Mouse (Mus musculus) forelimb bud, embryonic 11.5 days (tissue): ENCODE measurements around the gene Gusb.

Source experiments
- DNase-seq: peaks from one replicate; pipeline ENCODE4 v3.0.0-alpha.2; 2012; ENCODE audit warnings: low read depth, low spot score

Gene Gusb

DNA sequence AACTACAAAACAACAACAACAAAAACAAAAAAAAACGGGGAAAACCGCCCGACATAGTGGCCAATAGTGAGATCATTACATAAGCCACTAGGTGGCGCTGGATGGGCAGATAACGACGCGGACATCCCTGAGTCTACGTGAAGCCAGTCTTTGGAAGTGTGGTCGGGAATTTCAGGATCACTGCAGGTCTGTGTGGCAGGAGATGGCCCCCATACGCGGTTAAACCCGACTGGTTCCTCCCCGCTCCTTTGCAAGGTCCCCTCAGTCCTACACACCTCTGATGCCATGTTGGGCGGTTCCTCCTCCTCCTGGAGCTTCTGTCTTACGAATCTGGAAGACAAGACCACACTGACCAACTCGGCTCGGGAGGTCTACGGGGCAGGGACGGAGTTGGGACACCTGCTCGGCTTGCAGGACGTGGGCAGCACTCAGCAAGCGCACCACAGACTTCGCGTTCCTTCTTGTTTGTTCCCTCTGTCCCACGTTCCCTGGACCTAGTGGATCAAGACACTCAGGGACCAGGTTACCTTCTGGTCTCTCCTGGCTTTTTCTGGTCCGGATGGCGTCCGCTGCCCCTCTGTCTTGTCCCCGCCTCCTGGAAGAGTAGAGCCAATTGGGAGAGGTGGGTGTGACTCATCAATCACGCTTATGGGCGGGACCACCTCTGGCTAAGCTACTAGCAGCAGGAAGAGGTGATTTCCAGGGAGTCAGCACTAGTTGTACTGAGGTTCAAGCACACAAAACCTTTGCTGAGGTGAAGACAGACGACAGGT is 21.1 kb upstream of the Gusb start:
- DNase-seq = peak; percentile 83

DNA sequence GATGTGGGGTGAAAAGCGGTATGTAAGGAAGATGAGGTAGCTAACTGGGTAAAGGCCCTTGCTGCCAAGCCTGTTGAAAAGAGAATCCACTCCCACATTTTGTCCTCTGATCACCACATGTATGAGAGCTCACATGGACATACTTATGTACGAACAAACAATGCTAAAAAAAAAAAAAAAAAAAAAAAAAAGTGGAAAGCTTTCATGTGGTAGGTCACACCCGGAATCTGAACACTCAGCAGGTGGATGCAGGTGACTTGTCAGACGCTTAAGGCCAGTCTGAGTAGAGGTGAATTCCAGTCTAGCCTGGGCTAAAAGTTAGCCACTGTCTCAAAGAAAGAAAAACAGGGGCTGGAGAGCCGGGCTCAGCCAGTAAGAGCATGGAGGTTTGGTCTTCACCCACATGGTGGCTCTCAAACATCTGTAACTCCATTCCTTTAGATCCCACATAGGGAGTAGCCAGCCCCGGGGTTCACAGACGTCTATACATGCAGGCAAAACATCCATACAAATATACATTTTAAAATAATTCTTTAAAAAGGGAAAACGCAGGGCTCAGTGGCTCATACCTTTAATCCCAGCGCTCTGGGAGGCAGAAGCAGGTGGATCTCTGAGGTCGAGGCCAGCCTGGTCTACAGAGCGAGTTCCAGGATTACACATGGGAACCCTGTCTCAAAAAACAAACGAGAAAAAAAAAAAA is 20.4 kb upstream of the Gusb start:
- no peak for DNase-seq

DNA sequence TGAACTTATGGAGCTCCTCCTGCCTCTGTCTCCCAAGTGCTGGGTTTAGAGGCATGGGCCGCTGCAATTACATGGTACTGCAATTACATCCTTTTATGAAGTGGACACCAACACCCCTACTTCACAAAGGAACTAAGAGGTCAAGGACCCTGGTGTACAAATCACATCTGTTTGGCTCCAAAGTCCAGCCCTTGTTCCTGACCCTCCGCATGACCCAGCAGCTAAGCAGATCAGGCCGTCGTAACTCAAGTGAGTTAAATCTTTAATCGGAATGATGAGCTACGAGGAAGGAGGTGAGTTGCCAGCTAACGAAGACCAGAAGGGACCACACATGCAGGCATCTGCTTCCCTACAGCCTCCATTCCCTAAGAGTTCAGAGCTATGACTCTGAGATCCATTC is 19.5 kb upstream of the Gusb start:
- DNase-seq = no peak

DNA sequence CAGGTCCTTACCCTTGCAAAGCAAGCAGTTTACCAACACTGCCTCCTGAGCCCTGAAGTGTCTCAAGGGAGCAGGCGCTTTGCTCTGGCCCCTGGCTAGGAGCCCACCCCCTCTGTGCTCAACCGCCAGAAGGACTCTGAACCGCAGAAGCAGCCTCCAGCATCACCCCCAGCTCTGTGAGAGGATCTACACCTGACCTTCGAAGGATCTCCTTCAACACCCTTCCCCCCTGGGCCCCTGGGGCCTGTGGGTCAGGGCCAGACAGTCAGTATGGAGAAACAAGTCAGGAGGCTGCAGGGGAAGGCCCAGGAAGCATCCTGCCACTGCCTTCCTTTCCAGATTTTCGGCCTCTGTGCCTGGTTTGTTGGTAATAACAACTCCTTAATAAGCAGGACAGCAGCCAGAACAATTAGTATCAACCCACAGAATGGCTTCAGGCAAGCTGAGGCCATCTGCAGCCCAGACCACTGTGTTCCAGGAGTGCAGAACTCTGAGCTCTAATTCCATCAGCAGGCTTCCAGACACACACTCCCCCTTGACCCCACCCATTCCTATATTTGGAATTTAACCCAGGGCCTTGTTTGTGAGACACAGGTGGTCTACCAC is 18.6 kb upstream of the Gusb start:
- peak; percentile 48 for DNase-seq

DNA sequence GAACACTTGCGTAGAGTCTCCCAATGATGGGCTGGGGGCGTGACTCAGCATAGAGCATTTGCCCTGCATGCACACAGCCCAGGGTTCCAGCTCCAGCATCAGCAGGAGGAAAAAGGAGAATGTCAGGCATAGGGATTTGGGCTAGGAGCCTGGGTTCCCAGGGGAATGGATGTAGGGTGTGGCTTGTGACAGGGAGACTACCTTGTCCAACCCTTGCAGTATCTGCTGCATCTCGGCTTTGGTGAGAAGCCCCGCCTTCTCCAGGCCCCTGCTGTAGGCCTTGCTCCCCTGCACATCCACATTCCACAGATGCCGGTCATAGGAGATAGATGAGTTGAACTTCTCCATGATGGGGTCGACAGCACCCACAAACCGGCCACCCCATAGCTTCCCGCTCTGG is 16.6 kb upstream of the Gusb start:
- DNase-seq = no peak

DNA sequence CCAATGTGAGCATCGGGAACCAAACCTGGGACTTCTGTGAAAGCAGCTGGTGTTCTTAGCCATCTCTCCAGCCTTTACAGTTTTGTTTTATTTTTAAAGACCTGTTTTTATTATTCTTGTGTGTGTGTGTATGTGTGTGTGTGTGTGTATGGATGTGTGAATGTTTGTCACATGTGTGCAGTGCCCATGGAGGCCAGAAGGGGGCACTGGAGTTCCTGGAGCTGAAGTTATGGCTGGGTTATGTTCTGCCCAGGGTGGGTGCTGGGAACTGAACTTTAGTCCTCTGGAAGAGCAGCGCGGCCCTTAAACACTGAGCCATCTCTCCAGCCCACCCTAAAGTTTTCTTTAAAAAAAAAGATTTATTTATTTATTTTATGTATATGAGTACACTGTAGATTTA is 12.3 kb upstream of the Gusb start:
- DNase-seq = no peak

DNA sequence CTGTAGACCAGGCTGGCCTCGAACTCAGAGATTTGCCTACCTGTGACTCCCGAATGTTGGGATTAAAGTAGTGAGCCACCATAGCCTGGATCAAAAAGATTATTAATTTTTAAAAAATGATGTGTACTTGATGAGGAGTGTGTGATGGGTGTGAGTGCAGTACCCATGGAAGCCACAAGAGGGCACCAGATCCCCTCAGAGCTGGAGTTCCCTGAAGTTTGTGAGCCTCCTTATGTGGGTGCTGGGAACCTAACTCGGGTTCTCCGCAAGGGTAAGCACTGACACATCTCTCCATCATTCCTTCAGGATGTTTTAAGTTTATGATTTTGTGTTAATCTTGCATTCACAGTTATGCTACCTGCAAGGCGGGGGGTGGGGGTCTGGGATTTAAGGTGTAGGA is 8.1 kb upstream of the Gusb start:
- DNase-seq = no peak

DNA sequence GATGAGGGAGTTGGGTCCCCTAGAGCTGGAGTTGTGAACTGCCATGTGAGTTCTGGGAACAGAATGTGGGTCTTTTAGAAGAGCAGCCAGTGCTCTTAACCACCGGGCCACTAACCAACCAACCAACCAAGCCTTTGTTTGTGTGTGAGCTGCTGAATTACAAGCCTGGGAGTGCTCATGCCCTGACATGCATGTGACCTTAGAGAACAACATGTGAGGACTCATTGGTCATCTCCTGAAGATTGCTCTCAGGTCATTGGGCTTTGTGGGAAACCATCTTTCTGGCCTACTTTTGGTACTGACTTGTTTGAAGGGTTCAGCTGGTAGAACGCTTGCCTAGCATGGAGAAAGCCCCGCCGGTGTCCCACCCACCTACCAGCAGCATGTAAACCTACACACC is 6.9 kb upstream of the Gusb start:
- no peak for DNase-seq

DNA sequence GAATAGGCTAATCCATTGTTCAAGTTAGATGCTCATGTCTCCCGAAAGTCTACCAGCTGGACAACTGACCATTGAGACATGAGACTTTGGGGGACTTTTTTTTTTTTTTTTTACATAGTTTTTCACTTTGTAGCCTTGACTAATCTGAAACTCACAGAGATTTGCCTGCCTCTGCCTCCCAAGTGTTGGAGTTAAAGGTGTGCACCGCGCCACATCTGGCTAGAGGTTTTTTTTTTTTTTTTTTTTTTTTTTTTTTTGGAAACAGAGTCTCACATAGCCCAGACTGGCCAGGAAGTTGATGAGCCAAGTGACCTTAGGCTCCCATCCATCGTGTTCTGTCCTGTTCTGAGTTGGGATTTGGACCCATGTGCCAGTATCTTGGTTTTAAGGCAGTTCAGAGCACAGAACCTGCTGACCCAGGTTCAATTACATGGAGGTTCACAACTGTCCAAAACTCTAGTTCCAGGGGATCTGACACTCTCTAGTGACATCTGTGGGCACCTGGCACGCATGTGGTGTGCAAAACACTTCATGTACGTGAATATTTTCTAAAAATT is 5.3 kb upstream of the Gusb start:
- DNase-seq = no peak

DNA sequence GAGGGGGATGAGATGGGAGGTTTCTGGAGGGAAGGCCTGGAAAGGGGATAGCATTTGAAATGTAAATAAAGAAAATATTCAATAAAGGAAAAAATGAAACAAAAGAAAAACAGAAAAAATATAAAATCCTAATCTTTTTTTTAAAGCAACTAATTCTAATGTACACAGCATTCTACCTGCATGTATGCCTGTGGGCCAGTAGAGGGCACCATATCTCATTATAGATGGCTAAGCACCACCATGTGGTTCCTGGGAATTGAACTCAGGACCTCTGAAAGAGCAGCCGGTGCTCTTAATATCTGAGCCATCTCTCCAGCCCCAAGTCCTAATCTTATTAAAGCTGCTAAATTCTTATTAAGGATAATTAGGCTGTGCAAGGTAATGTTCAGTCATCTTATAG is 4.5 kb upstream of the Gusb start:
- no peak for DNase-seq

DNA sequence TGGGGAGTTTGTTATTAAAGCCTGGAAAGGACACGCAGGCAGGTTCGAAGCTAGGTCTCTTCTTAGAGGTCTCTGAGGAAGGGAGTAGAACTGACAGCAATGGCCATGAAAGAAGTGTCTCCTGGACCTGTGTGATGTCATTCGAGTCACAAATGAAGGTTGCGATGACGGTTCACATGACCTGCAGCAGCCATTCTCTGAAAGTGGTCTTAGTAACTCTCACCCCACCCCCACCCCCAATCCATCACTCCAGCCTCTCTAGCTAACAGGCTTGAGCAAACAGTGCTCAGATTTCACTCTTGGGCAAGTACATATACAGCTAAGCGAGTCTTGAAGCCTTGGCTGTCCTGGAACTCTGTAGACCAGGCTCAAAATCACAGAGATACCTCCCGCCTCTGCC is 380 bp upstream of the Gusb start:
- DNase-seq = peak; percentile 26

DNA sequence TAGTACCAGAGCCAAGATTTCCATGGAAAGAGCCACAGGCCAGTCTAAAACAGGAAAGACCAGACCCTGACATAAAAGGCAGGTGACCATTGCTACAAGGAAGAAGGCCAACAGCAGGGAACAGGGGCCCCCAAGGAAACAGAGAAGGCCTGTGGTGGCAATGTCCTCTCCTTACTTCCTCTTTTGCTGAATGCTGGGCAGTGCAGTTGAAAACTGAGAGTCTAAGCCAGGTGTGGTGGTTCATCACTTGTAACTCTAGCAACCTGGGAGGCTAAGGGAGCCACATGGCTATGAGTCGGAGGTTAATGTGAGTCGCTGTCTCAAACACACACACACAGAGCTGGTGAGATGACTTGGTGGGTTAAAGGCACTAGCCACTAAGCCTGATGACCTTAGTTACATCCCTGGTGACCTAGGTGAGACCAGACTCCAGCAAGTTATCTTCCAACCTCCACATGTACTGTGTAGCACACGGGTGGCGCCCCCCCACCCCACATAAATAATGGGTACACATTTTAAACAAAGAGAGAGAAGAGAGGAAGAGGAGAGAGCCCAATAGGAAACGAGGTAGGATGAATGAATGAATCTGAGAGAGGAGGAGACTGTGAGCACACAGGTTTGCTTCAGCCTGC is 1.4 kb downstream of the Gusb start:
- no peak for DNase-seq

DNA sequence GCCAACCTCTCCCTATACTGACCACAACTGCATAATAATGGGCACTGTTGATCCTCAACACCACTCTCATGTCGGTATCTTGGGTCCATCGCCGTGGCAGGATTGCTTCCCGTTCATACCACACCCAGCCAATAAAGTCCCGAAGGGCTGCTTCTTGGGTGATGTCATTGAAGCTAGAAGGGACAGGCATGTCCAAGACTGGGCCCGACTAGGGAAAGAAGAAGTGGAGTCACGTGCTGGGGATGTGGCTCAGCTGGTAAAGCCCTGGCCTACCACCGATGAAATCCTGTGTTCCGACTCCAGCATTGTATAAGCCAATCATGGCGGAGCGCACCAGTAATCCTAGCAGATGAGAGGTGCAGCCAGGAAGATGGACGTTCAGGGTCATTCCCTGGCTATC is 2.1 kb downstream of the Gusb start:
- no peak for DNase-seq

DNA sequence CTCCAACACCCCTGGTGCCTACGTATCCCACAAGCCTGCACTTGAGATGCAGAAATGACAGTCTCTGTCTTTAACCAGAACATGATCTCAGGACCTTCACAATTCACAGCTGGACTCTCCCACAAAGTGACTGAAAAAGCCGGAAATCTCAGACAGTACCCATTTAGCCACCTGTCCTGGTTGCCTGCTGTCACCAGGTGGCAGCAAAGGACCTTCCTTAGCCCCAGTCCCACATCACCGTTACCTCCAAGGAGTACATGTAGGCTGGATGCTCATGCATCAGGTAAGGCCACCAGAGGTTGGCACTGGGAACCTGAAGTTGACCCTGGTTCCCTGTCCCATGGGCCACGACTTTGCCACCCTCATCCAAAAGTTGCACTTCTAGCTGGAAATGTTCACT is 3.8 kb downstream of the Gusb start:
- DNase-seq = peak; percentile 65

DNA sequence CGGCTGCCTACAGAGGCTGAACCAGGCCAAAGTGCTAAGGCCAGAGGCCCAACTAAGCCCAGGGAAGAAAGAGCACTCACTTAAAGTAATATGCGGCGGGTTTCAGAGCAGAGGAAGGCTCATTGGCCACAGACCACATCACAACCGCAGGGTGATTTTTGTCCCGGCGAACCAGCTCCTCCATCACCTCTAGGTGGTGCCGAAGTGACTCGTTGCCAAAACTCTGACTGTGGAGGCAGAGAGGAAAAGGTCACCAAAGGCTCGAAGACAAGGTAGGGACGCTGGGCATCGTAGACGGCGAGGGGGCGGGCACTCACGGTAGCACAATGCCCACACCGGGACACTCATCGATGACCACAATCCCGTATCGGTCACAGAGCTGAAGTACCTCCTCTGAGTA is 5.1 kb downstream of the Gusb start:
- no peak for DNase-seq

DNA sequence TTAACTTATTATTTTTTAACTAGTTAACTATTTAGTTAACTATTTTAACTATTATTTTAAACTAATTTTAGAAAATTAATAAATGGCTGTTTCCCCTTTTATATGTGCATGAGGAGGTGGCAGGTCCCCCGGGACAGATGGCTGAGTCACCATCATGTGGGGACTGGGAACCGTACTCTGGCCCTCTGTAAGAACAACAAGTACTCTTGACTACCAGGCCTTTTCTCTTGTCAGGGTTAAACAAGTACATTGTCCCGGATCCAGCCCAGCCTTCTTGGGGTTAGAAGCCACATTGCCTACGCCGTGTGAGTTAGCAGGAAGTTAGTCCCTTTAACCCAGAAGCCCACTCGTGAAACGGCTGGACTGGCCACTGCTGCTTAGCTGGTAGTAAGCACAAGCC is 7.9 kb downstream of the Gusb start:
- no peak for DNase-seq

DNA sequence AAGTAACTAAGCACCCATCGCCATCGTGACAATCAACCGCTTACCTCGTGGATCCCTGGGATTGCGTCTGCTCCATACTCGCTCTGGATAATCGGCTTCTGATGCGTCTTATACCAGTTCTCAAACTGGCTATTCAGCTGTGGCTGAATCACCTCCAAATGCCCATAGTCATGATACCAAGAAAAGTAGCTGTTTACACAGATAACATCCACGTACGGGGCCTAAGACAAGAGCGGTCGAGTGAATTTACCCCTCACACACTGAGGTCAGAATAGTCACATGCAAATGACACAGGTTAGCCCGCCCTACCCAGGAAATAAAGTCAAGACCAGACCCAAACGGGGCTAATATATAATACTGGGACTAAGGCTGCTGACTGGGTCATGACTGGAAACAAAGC is 9.5 kb downstream of the Gusb start:
- no peak for DNase-seq

DNA sequence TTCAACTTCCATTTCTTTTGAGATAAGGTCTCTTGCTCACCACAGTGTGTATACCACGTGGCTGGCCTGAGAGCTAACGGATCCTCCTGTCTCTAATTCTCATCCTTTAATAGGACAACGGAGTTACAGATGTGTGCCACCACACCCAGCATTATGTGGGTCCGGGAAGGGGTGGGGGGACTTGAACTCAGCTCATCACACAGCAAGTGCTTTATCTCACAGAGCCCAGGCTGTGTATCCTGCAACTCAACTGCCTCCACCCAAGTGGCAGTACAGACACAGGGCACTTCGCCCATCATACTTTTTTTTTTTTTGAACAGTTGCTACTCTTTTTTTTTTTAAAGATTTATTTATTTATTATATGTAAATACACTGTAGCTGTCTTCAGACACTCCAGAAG is 11.0 kb downstream of the Gusb start:
- no peak for DNase-seq

DNA sequence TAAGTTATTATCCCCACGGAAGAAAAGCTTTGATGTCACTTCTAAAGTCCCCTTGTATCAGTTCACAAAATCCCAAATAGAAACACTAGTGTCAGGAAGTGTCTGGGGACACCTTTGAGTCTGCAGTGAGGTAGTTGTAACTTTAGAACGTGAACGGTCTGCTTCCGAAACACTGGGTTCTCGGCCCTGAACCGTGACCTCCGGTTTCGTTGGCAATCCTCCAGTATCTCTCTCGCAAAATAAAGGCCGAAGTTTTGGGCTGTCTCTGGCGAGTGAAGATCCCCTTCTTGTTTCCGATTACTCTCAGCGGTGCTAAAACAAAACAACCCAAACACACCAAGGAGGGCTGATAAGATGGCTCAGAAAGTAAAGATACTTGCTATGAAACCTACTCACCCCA is 13.5 kb downstream of the Gusb start:
- no peak for DNase-seq

DNA sequence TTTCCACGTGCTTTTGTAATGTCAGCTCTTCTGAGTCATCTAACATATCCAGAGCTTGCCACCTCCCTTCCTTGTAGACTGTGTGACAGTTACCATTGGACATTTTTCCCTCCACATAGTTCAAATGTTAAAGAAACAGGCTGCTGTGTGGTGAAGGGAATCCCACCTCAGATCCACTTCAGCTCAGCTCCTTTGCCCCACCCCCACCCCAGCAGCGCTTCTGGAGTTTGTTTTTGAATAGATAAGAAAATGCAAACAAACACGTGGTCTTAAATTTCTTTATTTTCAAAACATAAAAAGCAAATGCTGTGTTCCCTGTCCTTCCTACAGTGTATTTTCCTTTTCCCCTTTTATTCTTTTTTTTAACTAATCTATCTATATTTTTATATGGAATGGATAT is 22.6 kb downstream of the Gusb start:
- no peak for DNase-seq

DNA sequence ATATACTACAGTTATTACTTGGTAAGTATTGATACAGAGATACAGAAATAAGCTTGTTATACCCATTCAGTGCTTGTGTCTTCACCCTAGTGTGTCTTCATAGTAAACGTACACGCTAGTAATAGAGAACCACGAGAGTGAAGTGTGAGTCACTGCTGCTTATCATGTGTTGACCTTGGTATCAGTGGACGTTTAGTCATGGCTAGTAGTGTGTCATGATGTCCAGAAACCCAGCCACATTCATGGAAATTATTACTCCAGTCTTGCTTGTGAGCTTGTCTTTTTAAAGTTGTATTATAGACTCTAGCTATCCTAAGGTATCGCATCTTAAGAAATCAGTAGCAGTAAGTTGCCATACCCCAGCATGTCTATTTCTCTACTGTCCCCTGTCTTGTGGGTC is 24.2 kb downstream of the Gusb start:
- no peak for DNase-seq

DNA sequence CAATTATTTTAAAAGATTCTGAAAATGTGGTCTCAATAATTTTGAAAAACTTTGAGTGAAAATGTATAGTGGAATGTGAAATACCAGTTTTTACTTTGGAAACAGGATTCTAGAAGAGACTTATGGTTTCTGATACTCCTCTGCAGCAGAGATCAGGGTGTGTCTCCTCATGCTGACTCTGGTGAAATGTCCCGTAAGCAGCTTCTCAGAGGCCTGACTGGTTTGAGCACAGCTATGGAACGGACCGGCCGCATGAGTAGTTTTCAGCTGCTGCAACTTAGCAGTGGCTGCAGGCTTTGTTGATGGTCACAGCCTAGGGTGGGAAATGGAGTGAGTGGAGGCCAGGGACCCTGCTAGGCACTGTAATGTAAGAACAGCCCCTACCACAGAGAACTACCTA is 25.1 kb downstream of the Gusb start:
- DNase-seq = no peak
